Mouse (Mus musculus) thymus, adult 2 months (tissue): ENCODE results near the gene Scube3. TPM values are rescaled to one million over a fixed set of nuclear protein-coding genes. Genes with fewer than 3 reads are reported as not detected.

Experiments
- DNase-seq: peaks from one replicate; pipeline ENCODE4 v3.0.0; 2021
- H3K27ac ChIP-seq: fragments of 200-500 bp; 2 replicates; pipeline ENCODE4 v1.5.1; 2012; ENCODE audit warnings: low read length, control low read depth; ENCODE audit not compliant: control insufficient read depth, insufficient read depth
- H3K27me3 ChIP-seq: fragments of 200-500 bp; 2 replicates; pipeline ENCODE4 v1.6.1; 2012; ENCODE audit warnings: mild to moderate bottlenecking, low read length, moderate library complexity, mixed read lengths; ENCODE audit not compliant: control insufficient read depth, insufficient read depth
- H3K36me3 ChIP-seq: fragments of 200-500 bp; 2 replicates; pipeline ENCODE4 v1.6.1; 2012; ENCODE audit warnings: mild to moderate bottlenecking, low read length, moderate library complexity; ENCODE audit not compliant: control insufficient read depth, insufficient read depth
- H3K4me1 ChIP-seq: fragments of 200-500 bp; replicated peaks from 2 replicates; pipeline ENCODE4 v1.6.1; 2012; ENCODE audit warnings: low read length; ENCODE audit not compliant: control insufficient read depth, insufficient read depth
- H3K4me3 ChIP-seq: fragments of 200-500 bp; 2 replicates; pipeline ENCODE4 v1.5.1; 2012; ENCODE audit warnings: mild to moderate bottlenecking, low read length, control low read depth, moderate library complexity; ENCODE audit not compliant: control insufficient read depth, insufficient read depth
- CTCF ChIP-seq: fragments of 200-500 bp; IDR thresholded peaks from 2 replicates; pipeline ENCODE4 v1.5.1; 2012; ENCODE audit warnings: mild to moderate bottlenecking, control low read depth, low read length, moderate library complexity, borderline replicate concordance; ENCODE audit not compliant: control insufficient read depth, poor library complexity, insufficient read depth; ENCODE audit errors: extremely low read depth
- POLR2A ChIP-seq: fragments of 200-500 bp; IDR thresholded peaks from 2 replicates; pipeline ENCODE4 v1.6.1; 2012; ENCODE audit warnings: mild to moderate bottlenecking, low read length, control low read depth, moderate library complexity; ENCODE audit not compliant: control insufficient read depth, poor library complexity, insufficient read depth; ENCODE audit errors: extremely low read depth
- WGBS: fragments of 180-500 bp; shearing (Covaris S2); methylation state at CpG from one replicate; pipeline ENCODE4 v1.1.7; 2018; 5-methylcytosine and 5-hydroxymethylcytosine counted together
- polyA plus RNA-seq: library from polyadenylated mRNA; depleted of rRNA; stranded (reverse); fragments of >200 nt; gene quantifications from 2 replicates; pipeline ENCODE4 v1.2.3, GENCODE M21; 2012

The Scube3 gene
- polyA plus RNA-seq, 1 experiment, result 1.6 TPM

DNA sequence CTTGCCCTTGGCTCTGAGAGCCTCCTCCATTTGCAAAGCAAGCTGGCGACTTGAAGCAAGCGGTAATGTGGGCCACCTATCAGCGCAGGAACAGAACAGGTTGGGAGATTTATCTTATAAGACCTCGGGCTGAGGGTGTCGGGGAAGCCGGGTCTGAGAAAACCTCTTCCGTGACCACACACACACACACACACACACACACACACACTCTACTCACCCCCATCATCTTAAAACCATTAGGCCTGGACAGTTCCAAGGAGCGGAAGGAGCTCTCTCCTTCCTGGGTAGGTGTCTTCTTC lies 66.3 kb downstream of the Scube3 start:
- Histone ChIP-seq H3K4me1 (peaks cover 56% of the 10 kb centered on the region), H3K4me3 (peak overlapping the region; percentile 56), H3K27ac (peak overlapping the region; percentile 70), H3K27me3 (no peaks in the 10 kb centered on the region), H3K36me3 (no peaks in the 10 kb centered on the region)
- no peak for DNase-seq
- no peak for TF ChIP-seq POLR2A
- TF ChIP-seq CTCF, result no peak
- 4% methylated on average over 8 of the region's 8 CpGs for WGBS

DNA sequence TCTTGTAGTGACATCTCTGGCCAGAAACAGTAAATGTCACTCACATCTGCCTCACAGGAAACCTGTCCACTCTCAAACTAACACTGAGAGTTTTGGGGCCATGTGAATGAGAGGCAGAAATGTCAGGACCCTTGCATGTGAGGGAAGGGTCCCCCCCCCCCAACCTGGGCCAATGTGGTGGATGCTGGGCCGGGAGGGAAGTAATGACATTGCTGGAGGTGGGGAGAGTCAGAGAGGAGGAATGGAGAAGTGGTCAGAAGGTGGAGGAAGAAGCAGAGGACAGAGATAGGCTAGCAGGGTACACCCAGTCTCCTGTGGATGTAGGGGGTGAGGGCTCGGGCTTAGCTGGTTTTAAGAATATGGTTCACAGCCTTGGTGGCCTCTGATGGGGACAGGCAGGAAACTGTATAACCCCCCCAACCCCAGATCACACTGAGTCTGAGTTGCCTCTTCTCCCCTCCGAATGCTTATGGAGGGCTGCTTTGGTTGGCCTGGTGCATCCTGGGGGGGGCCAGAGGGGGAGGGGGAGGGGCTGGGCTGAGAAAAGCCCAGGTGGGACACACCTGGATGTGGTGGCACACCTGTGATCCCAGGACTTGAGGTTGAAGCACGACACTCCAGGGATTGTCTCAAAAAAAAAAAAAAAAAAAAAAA lies 67.6 kb downstream of the Scube3 start:
- no peak for DNase-seq
- Histone ChIP-seq H3K27ac (peak overlapping the region; percentile 70), H3K4me1 (peaks cover 54% of the 10 kb centered on the region), H3K4me3 (peak overlapping the region; percentile 56), H3K36me3 (no peaks in the 10 kb centered on the region), H3K27me3 (no peaks in the 10 kb centered on the region)
- TF ChIP-seq CTCF (no peak), POLR2A (no peak)
- 6% methylated on average over 4 of the region's 4 CpGs for WGBS

DNA sequence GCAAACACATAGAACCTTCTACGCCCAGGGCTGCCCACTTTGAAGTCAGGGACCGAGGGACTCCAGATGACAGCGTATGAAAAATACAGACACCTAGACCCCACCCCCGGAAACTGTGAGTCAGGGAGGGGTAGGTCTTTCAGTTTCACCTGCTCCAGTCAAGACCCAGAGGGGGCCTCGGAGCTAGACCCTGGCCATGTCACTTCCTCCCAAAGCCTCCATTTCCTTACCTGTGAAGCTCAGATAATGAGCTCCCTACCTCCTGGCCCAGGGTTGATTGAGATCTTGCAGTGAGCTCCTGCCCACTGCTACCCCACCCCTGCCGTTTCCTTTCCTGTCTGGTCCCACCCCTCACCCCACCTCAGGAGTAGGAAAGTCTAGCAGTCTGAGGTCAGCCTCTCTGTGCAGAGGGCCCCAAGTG lies 70.0 kb downstream of the Scube3 start:
- Histone ChIP-seq H3K27ac (peak overlapping the region; percentile 82), H3K36me3 (peaks cover 4% of the 10 kb centered on the region; the same call in 1 of the 2 replicates), H3K4me1 (peaks cover 38% of the 10 kb centered on the region), H3K4me3 (peak overlapping the region; percentile 10), H3K27me3 (no peaks in the 10 kb centered on the region)
- WGBS, result 4% methylated on average over 6 of the region's 6 CpGs
- peak; percentile 83 for DNase-seq
- TF ChIP-seq CTCF (no peak), POLR2A (no peak)

GRCm38 (mm10) chr17:28212391-28212790 lies 70.5 kb downstream of the Scube3 start:
- peak overlapping the region; percentile 82 for H3K27ac ChIP-seq
- no peak for DNase-seq
- peaks cover 4% of the 10 kb centered on the region; the same call in 1 of the 2 replicates for H3K36me3 ChIP-seq
- peaks cover 38% of the 10 kb centered on the region for H3K4me1 ChIP-seq
- peak overlapping the region; percentile 9; the same call in 1 of the 2 replicates for H3K4me3 ChIP-seq
- TF ChIP-seq CTCF (no peak), POLR2A (no peak)
- 56% methylated on average over 9 of the region's 9 CpGs for WGBS
- no peaks in the 10 kb centered on the region for H3K27me3 ChIP-seq

DNA sequence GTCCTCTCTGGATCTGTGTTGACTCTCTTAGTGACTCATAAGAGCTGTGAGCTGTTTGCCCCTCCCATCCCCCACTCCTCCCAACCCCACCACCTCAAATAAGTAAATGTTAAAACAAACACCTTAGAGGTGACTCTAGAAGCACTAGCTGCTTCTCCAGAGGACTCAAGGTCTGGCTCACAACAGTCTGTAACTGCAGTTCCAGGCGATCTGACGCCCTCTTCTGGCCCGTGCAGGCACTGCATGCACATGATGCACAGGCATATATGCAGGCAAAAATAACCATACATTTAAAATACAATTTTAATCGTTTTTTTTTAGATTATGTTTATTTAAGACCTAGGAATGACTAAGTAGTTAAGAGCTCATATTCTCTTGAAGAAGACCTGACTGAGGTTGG lies 71.3 kb downstream of the Scube3 start:
- Histone ChIP-seq H3K27me3 (no peaks in the 10 kb centered on the region), H3K4me3 (no peak overlapping the region), H3K4me1 (peaks cover 44% of the 10 kb centered on the region), H3K27ac (0 out of 2 replicates have a peak overlapping the region, but pooled peaks have one; percentile 82), H3K36me3 (peaks cover 4% of the 10 kb centered on the region; the same call in 1 of the 2 replicates)
- TF ChIP-seq CTCF, result peak; percentile 77; the same call in 1 of the 2 replicates
- no peak for TF ChIP-seq POLR2A
- no peak for DNase-seq
- WGBS, result 58% methylated on average over 4 of the region's 4 CpGs

DNA sequence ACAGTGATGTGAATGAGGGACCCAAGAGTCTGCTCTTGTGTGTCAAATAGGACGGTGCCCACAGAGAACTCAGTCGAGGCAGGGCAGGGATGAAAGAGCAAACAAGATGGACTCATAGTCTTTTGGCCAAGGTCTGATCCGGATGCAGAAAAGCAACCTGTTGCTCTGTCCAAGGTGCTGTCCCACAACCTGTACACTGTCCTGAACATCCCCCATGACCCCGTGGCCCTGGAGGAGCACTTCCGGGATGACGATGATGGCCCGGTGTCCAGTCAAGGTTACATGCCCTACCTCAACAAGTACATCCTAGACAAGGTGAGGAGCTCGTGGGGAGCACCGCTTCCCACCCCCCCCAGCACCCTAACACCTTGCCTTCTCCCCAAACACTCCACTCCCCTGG lies 74.8 kb downstream of the Scube3 start:
- DNase-seq, result no peak
- TF ChIP-seq CTCF (no peak), POLR2A (no peak)
- Histone ChIP-seq H3K4me1 (peaks cover 48% of the 10 kb centered on the region), H3K27ac (peak overlapping the region; percentile 99), H3K27me3 (no peaks in the 10 kb centered on the region), H3K36me3 (peaks cover 33% of the 10 kb centered on the region), H3K4me3 (no peak overlapping the region)
- 91% methylated on average over 9 of the region's 9 CpGs for WGBS
